Mouse (Mus musculus): ENCODE measurements around the gene Ccp110. TPM values are rescaled to one million over a fixed set of nuclear protein-coding genes. Genes with fewer than 3 reads are reported as not detected.

Ccp110 gene
- polyA plus RNA-seq, 1 experiment from 2014 or later, result 29.9 TPM

DNA sequence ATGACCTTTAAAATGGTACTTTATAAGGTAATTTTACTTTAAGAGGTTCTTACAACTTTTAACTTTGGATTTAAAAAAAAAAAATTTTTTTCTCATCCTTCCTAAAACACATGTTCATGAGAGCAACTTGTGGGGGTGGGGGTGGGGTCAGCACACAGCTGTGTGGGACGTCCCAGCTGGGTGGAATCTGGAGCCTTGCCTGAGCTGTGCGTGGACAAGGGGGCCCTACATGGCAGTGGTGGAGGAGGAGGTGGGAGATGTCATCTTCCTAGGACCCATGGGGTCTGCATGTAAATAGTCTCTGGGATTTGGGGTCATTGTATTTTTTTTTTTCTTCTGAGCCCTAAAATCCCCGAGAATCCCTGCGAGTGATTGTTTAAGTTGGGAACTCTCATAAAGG, 46.0 kb downstream of the Ccp110 start:
- no peak overlapping the region for H3K4me2 ChIP-seq
- no peak overlapping the region for H3K4me3 ChIP-seq
- no peaks in the 10 kb centered on the region for H3K9me3 ChIP-seq
- peaks cover 3% of the 10 kb centered on the region; the same call in 1 of the 2 replicates for H3K4me1 ChIP-seq (replicated peaks)
- no peak overlapping the region for H3K27ac ChIP-seq (replicated peaks)
- H3K9ac ChIP-seq, result no peak overlapping the region
- H3K27me3 ChIP-seq, result no peaks in the 10 kb centered on the region
- no peak for ATAC-seq (ENCODE audit: low read depth)
- WGBS, result 30% methylated on average over 4 of the region's 4 CpGs
- H3K36me3 ChIP-seq, result peaks cover 76% of the 10 kb centered on the region

DNA sequence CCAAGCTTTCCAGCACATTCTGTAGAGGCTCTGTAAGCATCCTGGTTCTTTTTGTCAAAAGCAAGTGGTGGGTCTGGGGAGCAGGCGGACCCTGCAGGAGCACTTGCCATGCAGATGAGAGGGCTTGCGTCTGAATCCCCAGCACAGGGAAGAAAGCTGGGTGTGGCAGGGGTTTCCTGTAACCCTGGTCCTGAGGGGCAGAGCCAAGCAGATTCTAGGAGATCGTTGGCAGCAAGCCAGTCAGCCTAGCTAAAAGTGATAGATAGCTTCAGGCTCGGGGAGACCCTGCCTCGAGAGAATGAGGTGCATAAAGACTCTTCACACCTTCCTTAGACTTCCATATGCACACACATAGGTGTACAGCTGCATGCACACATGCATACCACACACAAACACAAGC, 47.0 kb downstream of the Ccp110 start:
- H3K36me3 ChIP-seq, result peaks cover 79% of the 10 kb centered on the region
- 45% methylated on average over 5 of the region's 5 CpGs for WGBS
- no peak overlapping the region for H3K4me3 ChIP-seq
- H3K27me3 ChIP-seq, result no peaks in the 10 kb centered on the region
- no peak overlapping the region for H3K27ac ChIP-seq (replicated peaks)
- no peaks in the 10 kb centered on the region for H3K9me3 ChIP-seq
- H3K4me1 ChIP-seq (replicated peaks), result peaks cover 3% of the 10 kb centered on the region; the same call in 1 of the 2 replicates
- no peak overlapping the region for H3K9ac ChIP-seq
- ATAC-seq (ENCODE audit: low read depth), result no peak
- H3K4me2 ChIP-seq, result no peak overlapping the region

DNA sequence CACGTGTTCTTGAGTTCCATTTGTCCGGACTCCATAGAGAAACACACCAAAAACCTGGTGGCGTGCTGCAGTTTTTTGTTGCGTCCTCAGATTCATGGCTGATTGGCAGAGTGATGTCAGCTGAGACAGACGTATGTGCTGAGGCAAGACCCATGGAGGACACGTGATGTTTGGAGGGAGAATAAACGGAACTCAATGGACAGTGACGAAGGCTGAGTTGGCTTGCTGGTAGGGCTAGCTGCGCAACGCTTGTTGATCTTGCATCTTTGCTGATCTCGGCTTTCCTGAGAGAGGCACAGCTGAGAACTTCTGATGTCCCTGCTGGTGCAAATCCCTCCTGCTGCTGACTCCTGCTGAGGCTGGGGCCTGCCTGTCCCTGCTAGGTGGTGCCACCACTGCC, 51.6 kb downstream of the Ccp110 start:
- Histone ChIP-seq H3K4me1 (replicated peaks) (peaks cover 12% of the 10 kb centered on the region), H3K9ac (no peak overlapping the region), H3K27me3 (no peaks in the 10 kb centered on the region), H3K36me3 (peaks cover 62% of the 10 kb centered on the region), H3K9me3 (no peaks in the 10 kb centered on the region), H3K4me3 (no peak overlapping the region), H3K27ac (replicated peaks) (no peak overlapping the region), H3K4me2 (no peak overlapping the region)
- no peak for ATAC-seq (ENCODE audit: low read depth)
- 92% methylated on average over 11 of the region's 11 CpGs for WGBS

DNA sequence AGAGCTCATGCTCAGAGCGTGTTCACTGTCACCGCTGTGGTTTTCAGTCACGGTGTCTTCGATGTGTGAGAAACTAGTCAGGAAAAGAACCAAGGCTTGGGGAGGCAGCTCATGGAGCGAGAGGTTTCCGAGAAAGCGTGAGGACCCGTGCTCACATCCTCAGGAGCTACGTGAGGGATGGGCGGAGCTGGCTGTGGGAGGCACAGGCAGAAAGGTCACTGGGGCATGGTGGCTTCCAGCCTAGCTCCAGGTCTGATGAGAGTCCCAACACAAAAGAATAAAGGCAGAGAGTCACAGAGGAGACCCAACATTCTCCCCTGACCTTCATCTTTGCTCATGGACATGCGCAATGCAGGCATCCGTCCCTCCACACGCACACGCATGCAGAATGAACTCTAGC, 52.4 kb downstream of the Ccp110 start:
- Histone ChIP-seq H3K9me3 (no peaks in the 10 kb centered on the region), H3K9ac (no peak overlapping the region), H3K4me3 (no peak overlapping the region), H3K36me3 (peaks cover 56% of the 10 kb centered on the region), H3K27ac (replicated peaks) (no peak overlapping the region), H3K27me3 (no peaks in the 10 kb centered on the region), H3K4me1 (replicated peaks) (peaks cover 9% of the 10 kb centered on the region), H3K4me2 (no peak overlapping the region)
- 86% methylated on average over 14 of the region's 14 CpGs for WGBS
- no peak for ATAC-seq (ENCODE audit: low read depth)

DNA sequence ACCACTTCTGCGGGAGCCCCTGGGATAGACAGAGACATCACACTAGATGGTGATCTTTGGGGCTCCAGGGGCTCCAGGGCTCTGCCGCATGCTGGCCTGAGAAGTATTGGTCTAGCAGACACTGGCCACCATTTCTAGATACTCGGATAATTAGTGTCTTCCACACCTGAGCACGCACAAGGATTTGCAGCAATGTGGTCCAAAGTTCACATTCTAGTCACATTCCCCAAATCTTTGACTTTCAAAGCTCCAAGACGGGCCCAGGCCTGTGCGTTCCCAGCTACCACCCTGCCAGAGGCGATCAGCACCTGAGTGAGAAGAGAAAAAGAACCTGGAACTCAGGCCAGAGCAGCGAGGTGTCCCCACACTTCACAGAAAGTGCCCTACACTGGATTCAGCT, 53.3 kb downstream of the Ccp110 start:
- Histone ChIP-seq H3K9ac (no peak overlapping the region), H3K27me3 (no peaks in the 10 kb centered on the region), H3K27ac (replicated peaks) (no peak overlapping the region), H3K4me3 (no peak overlapping the region), H3K9me3 (no peaks in the 10 kb centered on the region), H3K4me1 (replicated peaks) (peaks cover 9% of the 10 kb centered on the region), H3K4me2 (no peak overlapping the region), H3K36me3 (peaks cover 49% of the 10 kb centered on the region)
- no peak for ATAC-seq (ENCODE audit: low read depth)
- 74% methylated on average over 8 of the region's 8 CpGs for WGBS

DNA sequence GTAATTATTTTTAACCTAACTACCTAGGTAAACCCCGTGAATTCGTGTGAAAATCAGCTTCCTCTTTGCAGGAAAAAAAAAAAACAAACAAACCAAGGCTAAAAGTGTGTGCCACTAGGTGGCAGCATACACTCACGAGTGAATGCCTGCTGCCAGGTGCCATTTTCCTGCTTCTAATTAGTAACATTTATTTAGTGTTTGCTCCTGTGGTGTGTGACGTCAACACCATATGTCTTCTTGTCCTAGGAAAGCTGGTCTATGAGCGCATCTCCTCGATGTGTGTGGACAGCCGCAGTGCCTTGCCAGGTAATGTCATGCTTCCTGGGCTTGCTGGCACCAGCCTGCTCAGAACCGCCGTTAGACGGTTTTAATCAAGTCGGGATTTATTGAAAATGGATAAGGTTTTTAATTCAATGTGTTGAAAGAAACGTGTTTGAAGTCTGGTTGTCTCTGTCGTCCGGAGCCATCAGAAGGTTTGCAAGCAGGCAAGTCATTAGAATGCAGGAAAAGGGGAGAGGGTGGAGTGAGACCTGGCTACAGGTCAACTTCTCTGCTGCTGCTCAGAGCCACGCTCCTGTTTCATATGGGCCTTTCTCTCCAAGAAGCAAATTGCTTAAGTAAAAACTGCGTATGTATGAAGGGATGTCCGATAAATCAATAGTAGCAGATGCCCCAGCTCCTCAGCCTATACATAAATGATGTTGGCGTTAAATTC, 53.9 kb downstream of the Ccp110 start:
- ATAC-seq (ENCODE audit: low read depth), result peak; percentile 56
- 50% methylated on average over 18 of the region's 18 CpGs for WGBS
- Histone ChIP-seq H3K4me2 (peak overlapping the region; percentile 30; the same call in 1 of the 2 replicates), H3K27ac (replicated peaks) (no peak overlapping the region), H3K27me3 (no peaks in the 10 kb centered on the region), H3K9me3 (no peaks in the 10 kb centered on the region), H3K9ac (no peak overlapping the region), H3K36me3 (peaks cover 48% of the 10 kb centered on the region), H3K4me3 (no peak overlapping the region), H3K4me1 (replicated peaks) (peaks cover 9% of the 10 kb centered on the region)

DNA sequence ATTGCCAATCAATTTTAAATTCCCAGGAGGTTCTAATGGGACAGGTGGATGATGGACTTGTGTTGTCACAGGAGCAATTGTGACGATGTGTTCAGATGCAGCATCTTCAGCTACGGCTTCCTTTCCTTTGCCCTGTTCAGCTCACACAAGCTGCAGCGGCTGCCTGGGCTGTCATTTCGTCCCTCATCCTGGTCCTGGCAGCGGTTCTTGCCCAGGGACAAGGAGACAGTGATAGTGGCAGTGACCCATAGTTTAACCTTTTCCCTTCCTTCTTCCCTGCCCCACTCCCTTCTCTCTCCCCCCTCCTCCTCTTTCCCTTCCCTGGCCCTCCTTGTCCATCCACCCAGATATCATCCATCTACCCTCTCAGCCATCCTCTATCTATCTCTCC, 54.5 kb downstream of the Ccp110 start:
- WGBS, result 71% methylated on average over 5 of the region's 5 CpGs
- peak; percentile 49; the same call in 1 of the 2 replicates for ATAC-seq (ENCODE audit: low read depth)

DNA sequence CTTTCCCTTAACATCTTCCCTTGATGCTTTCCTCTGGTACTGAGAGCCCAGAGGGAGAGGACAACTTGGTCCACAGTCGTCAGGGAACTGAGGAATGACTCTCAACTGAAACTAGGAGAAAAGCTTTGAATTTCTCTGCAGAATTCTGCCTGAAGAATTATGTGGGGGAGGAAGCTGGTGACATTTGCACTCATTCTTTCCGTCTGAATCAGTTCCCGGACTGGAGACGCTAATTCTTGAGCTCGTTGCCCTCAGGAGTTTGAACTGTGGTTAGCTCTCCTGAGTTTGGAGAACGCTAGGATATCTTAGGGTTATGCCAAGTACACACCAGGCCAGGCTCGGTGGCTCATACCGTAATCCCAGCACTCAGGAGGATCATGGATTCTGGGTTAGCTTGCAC, 56.9 kb downstream of the Ccp110 start:
- H3K4me1 ChIP-seq (replicated peaks), result peaks cover 9% of the 10 kb centered on the region
- H3K36me3 ChIP-seq, result peaks cover 33% of the 10 kb centered on the region
- no peaks in the 10 kb centered on the region for H3K9me3 ChIP-seq
- H3K4me3 ChIP-seq, result no peak overlapping the region
- no peak for ATAC-seq (ENCODE audit: low read depth)
- 83% methylated on average over 8 of the region's 8 CpGs for WGBS
- no peak overlapping the region for H3K9ac ChIP-seq
- no peak overlapping the region for H3K4me2 ChIP-seq
- H3K27me3 ChIP-seq, result no peaks in the 10 kb centered on the region
- no peak overlapping the region for H3K27ac ChIP-seq (replicated peaks)

More for the DNA sequence above, 54.5 kb downstream of the Ccp110 start:
- Histone ChIP-seq H3K4me2 (no peak overlapping the region), H3K9ac (no peak overlapping the region), H3K4me3 (no peak overlapping the region), H3K27ac (replicated peaks) (no peak overlapping the region), H3K9me3 (no peaks in the 10 kb centered on the region), H3K27me3 (no peaks in the 10 kb centered on the region), H3K4me1 (replicated peaks) (peaks cover 9% of the 10 kb centered on the region), H3K36me3 (peaks cover 43% of the 10 kb centered on the region)

DNA sequence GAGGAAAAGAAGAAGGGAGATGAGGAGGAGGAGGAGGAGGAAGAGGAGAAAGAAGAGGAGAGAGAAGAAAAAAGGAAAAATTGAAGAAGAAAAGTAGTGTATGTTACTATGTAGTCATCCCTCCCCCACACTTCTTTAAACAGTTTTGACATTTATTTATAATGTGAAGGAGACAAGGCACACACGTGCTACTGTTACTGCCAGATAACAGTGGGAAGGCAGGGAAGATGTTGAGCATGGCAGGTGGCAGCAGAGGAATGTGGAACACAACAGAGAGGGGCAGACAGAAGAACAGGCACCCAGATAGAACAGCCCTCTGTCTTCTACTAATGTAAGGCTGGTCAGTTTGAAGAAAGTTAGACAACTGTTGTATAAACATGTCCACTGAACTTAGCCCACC, 57.3 kb downstream of the Ccp110 start:
- Histone ChIP-seq H3K36me3 (peaks cover 28% of the 10 kb centered on the region), H3K9ac (no peak overlapping the region), H3K9me3 (no peaks in the 10 kb centered on the region), H3K27ac (replicated peaks) (no peak overlapping the region), H3K4me1 (replicated peaks) (peaks cover 9% of the 10 kb centered on the region), H3K4me2 (no peak overlapping the region), H3K4me3 (no peak overlapping the region), H3K27me3 (no peaks in the 10 kb centered on the region)
- WGBS, result 39% methylated on average over 1 of the region's 1 CpGs
- no peak for ATAC-seq (ENCODE audit: low read depth)

DNA sequence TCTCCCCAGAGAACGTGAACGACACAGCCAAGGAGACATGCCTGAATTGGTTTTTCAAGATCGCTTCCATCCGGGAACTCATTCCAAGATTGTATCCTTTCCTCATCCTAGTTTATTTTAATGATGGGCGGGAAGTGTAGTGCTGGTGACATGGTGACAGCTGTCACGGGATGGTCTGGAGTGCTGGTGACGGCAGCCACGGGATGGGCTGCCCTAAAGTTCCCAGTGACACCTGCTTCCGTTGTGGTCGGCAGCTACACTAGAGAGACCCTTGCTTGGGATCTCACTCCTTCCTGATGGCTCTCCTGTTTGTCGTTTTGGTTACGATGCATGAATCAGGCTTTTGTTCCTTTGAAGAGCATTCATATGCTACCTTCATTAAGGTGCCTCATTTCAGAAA, 60.7 kb downstream of the Ccp110 start:
- Histone ChIP-seq H3K27ac (replicated peaks) (no peak overlapping the region), H3K4me1 (replicated peaks) (0 out of 2 replicates have a peak, but pooled peaks cover 9% of the 10 kb centered on the region), H3K9me3 (no peaks in the 10 kb centered on the region), H3K4me2 (no peak overlapping the region), H3K4me3 (no peak overlapping the region), H3K9ac (no peak overlapping the region), H3K36me3 (peaks cover 52% of the 10 kb centered on the region), H3K27me3 (no peaks in the 10 kb centered on the region)
- 84% methylated on average over 12 of the region's 12 CpGs for WGBS
- no peak for ATAC-seq (ENCODE audit: low read depth)

DNA sequence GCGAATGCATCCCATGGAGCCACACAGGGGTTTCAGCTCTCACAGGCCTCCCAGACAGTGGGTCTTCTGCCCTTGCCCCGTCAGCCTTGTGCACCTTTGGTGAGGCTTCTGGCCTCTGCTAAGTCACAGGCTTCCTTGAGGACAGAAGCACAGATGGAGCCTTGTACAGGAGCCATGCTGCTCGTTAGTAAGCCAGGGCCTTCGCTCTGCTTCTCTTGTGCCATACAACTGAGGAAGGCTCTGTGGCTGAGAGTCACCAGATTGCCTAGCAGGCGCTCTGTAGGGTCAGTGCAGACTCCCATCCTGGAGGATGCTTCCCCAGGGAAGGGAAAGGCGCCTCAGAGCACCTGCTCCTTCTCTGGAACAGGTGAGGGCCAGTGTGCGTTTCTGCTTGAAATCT, 63.6 kb downstream of the Ccp110 start:
- no peak overlapping the region for H3K9ac ChIP-seq

DNA sequence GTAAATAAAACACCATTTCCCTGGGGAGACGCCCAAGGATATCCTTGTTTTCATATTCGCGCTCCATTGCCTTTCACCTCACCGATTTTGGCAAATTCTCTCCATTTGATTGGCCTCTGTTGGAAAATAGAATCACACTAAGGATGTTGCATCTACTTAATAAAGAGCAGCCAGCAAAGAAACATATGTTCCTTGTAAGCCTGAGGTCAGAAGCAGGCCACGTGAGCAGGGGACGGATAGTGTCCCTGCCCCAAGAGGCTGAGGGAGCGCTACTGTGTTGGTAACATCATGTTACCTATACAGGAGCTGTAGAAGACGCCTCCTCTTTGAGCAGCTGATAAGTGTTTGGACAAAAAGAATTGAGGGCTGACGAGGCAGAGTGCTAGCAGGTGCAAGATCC, 64.1 kb downstream of the Ccp110 start:
- Histone ChIP-seq H3K27ac (replicated peaks) (no peak overlapping the region), H3K36me3 (peaks cover 79% of the 10 kb centered on the region), H3K4me2 (no peak overlapping the region), H3K9ac (no peak overlapping the region), H3K4me1 (replicated peaks) (0 out of 2 replicates have a peak, but pooled peaks cover 9% of the 10 kb centered on the region), H3K27me3 (no peaks in the 10 kb centered on the region), H3K9me3 (no peaks in the 10 kb centered on the region), H3K4me3 (no peak overlapping the region)
- WGBS, result 76% methylated on average over 9 of the region's 9 CpGs
- no peak for ATAC-seq (ENCODE audit: low read depth)

More for the DNA sequence above, 63.6 kb downstream of the Ccp110 start:
- H3K4me3 ChIP-seq, result no peak overlapping the region
- no peak overlapping the region for H3K4me2 ChIP-seq
- no peaks in the 10 kb centered on the region for H3K27me3 ChIP-seq
- no peaks in the 10 kb centered on the region for H3K9me3 ChIP-seq
- H3K27ac ChIP-seq (replicated peaks), result no peak overlapping the region
- WGBS, result 87% methylated on average over 7 of the region's 7 CpGs
- H3K4me1 ChIP-seq (replicated peaks), result 0 out of 2 replicates have a peak, but pooled peaks cover 9% of the 10 kb centered on the region
- no peak for ATAC-seq (ENCODE audit: low read depth)
- peaks cover 76% of the 10 kb centered on the region for H3K36me3 ChIP-seq

All from neural tube, embryonic 13.5 days (tissue).